Mouse (Mus musculus): ENCODE results near the gene Brf1. TPM values are rescaled to one million over a fixed set of nuclear protein-coding genes. Genes with fewer than 3 reads are reported as not detected.

The Brf1 gene
- total and polyA plus RNA-seq, 2 experiments from 2014 or later: 39.0 to 42.1 TPM

GRCm38 (mm10) chr12:113012443-113012842 lies 11.9 kb upstream of the Brf1 start:
- no peak overlapping the region for H3K4me2 ChIP-seq (ENCODE audit: low read depth, low read length, poor library complexity, severe bottlenecking)
- 91% methylated on average over 5 of the region's 5 CpGs for WGBS
- ATAC-seq (ENCODE audit: low FRiP score) (no peak), DNase-seq (ENCODE audit: low spot score) (no peak)
- H3K4me1 ChIP-seq (ENCODE audit: insufficient read depth, low read length): peaks cover 14% of the 10 kb centered on the region; the same call in 1 of the 2 replicates
- H3K9ac ChIP-seq (replicated peaks; ENCODE audit: low read length, poor library complexity, severe bottlenecking): no peak overlapping the region
- H3K9me3 ChIP-seq (ENCODE audit: low read length): no peaks in the 10 kb centered on the region
- no peaks in the 10 kb centered on the region for H3K36me3 ChIP-seq (ENCODE audit: insufficient read depth, low read length)
- peak overlapping the region; percentile 76; the same call in 1 of the 2 replicates for H3K27ac ChIP-seq (ENCODE audit: low read depth, low read length)
- H3K27me3 ChIP-seq (ENCODE audit: insufficient read depth, low read length): no peaks in the 10 kb centered on the region
- H3K4me3 ChIP-seq (ENCODE audit: low read depth, low read length): no peak overlapping the region
- no peak for TF ChIP-seq CTCF (IDR thresholded peaks at IDR 0.05)

- no peak for ATAC-seq (ENCODE audit: low FRiP score)
- WGBS: 86% methylated on average over 6 of the region's 6 CpGs
- Histone ChIP-seq H3K4me2 (ENCODE audit: low read depth, low read length, poor library complexity, severe bottlenecking) (no peak overlapping the region), H3K27ac (ENCODE audit: low read depth, low read length) (no peak overlapping the region), H3K4me1 (ENCODE audit: insufficient read depth, low read length) (peaks cover 12% of the 10 kb centered on the region; the same call in 1 of the 2 replicates), H3K27me3 (ENCODE audit: insufficient read depth, low read length) (no peaks in the 10 kb centered on the region), H3K9ac (replicated peaks; ENCODE audit: low read length, poor library complexity, severe bottlenecking) (no peak overlapping the region), H3K4me3 (ENCODE audit: low read depth, low read length) (no peak overlapping the region), H3K9me3 (ENCODE audit: low read length) (no peaks in the 10 kb centered on the region), H3K36me3 (ENCODE audit: insufficient read depth, low read length) (no peaks in the 10 kb centered on the region)
- no peak for DNase-seq (ENCODE audit: low spot score)
- no peak for TF ChIP-seq CTCF (IDR thresholded peaks at IDR 0.05)
Measured at GRCm38 (mm10) chr12:113011702-113012360, 11.3 kb upstream of the Brf1 start.

- Histone ChIP-seq H3K36me3 (ENCODE audit: insufficient read depth, low read length) (no peaks in the 10 kb centered on the region), H3K27me3 (ENCODE audit: insufficient read depth, low read length) (no peaks in the 10 kb centered on the region; the same call in 1 of the 2 replicates), H3K27ac (ENCODE audit: low read depth, low read length) (no peak overlapping the region), H3K4me1 (ENCODE audit: insufficient read depth, low read length) (no peaks in the 10 kb centered on the region), H3K9me3 (ENCODE audit: low read length) (no peaks in the 10 kb centered on the region), H3K4me2 (ENCODE audit: low read depth, low read length, poor library complexity, severe bottlenecking) (no peak overlapping the region), H3K4me3 (ENCODE audit: low read depth, low read length) (no peak overlapping the region), H3K9ac (replicated peaks; ENCODE audit: low read length, poor library complexity, severe bottlenecking) (no peak overlapping the region)
- peak; percentile 48 for DNase-seq (ENCODE audit: low spot score)
- WGBS: 26% methylated on average over 4 of the region's 4 CpGs
- TF ChIP-seq CTCF (IDR thresholded peaks at IDR 0.05): peak; percentile 68
- no peak for ATAC-seq (ENCODE audit: low FRiP score)
Measured at GRCm38 (mm10) chr12:113004993-113005392, 4.5 kb upstream of the Brf1 start.

- ATAC-seq (ENCODE audit: low FRiP score) (no peak), DNase-seq (ENCODE audit: low spot score) (no peak)
- no peak overlapping the region for H3K4me2 ChIP-seq (ENCODE audit: low read depth, low read length, poor library complexity, severe bottlenecking)
- no peak overlapping the region for H3K27ac ChIP-seq (ENCODE audit: low read depth, low read length)
- no peaks in the 10 kb centered on the region; the same call in 1 of the 2 replicates for H3K27me3 ChIP-seq (ENCODE audit: insufficient read depth, low read length)
- WGBS: 80% methylated on average over 8 of the region's 8 CpGs
- 0 out of 2 replicates have a peak, but pooled peaks cover 4% of the 10 kb centered on the region for H3K4me1 ChIP-seq (ENCODE audit: insufficient read depth, low read length)
- H3K36me3 ChIP-seq (ENCODE audit: insufficient read depth, low read length): no peaks in the 10 kb centered on the region
- no peak overlapping the region for H3K4me3 ChIP-seq (ENCODE audit: low read depth, low read length)
- no peak overlapping the region for H3K9ac ChIP-seq (replicated peaks; ENCODE audit: low read length, poor library complexity, severe bottlenecking)
- no peak for TF ChIP-seq CTCF (IDR thresholded peaks at IDR 0.05)
- H3K9me3 ChIP-seq (ENCODE audit: low read length): no peaks in the 10 kb centered on the region
Measured at GRCm38 (mm10) chr12:113004011-113004410, 3.5 kb upstream of the Brf1 start.

GRCm38 (mm10) chr12:113002667-113003066 lies 2.2 kb upstream of the Brf1 start:
- no peaks in the 10 kb centered on the region; the same call in 1 of the 2 replicates for H3K27me3 ChIP-seq (ENCODE audit: insufficient read depth, low read length)
- 44% methylated on average over 2 of the region's 2 CpGs for WGBS
- H3K9ac ChIP-seq (replicated peaks; ENCODE audit: low read length, poor library complexity, severe bottlenecking): no peak overlapping the region
- H3K4me2 ChIP-seq (ENCODE audit: low read depth, low read length, poor library complexity, severe bottlenecking): no peak overlapping the region
- 0 out of 2 replicates have a peak, but pooled peaks cover 9% of the 10 kb centered on the region for H3K4me1 ChIP-seq (ENCODE audit: insufficient read depth, low read length)
- ATAC-seq (ENCODE audit: low FRiP score) (no peak), DNase-seq (ENCODE audit: low spot score) (no peak)
- H3K27ac ChIP-seq (ENCODE audit: low read depth, low read length): no peak overlapping the region
- H3K36me3 ChIP-seq (ENCODE audit: insufficient read depth, low read length): no peaks in the 10 kb centered on the region
- peak; percentile 40 for TF ChIP-seq CTCF (IDR thresholded peaks at IDR 0.05)
- no peak overlapping the region for H3K4me3 ChIP-seq (ENCODE audit: low read depth, low read length)
- H3K9me3 ChIP-seq (ENCODE audit: low read length): no peaks in the 10 kb centered on the region

GRCm38 (mm10) chr12:113001133-113001474 lies 600 bp upstream of the Brf1 start:
- H3K9me3 ChIP-seq (ENCODE audit: low read length): no peaks in the 10 kb centered on the region
- H3K4me3 ChIP-seq (ENCODE audit: low read depth, low read length): peak overlapping the region; percentile 69
- H3K27ac ChIP-seq (ENCODE audit: low read depth, low read length): peak overlapping the region; percentile 88
- TF ChIP-seq CTCF (IDR thresholded peaks at IDR 0.05): no peak
- no peak for DNase-seq (ENCODE audit: low spot score)
- H3K27me3 ChIP-seq (ENCODE audit: insufficient read depth, low read length): no peaks in the 10 kb centered on the region; the same call in 1 of the 2 replicates
- WGBS: 3% methylated on average over 5 of the region's 5 CpGs
- no peak; the same call in 1 of the 2 replicates for ATAC-seq (ENCODE audit: low FRiP score)
- peak overlapping the region; percentile 79 for H3K9ac ChIP-seq (replicated peaks; ENCODE audit: low read length, poor library complexity, severe bottlenecking)
- 0 out of 2 replicates have a peak, but pooled peaks cover 9% of the 10 kb centered on the region for H3K4me1 ChIP-seq (ENCODE audit: insufficient read depth, low read length)
- peak overlapping the region; percentile 89 for H3K4me2 ChIP-seq (ENCODE audit: low read depth, low read length, poor library complexity, severe bottlenecking)
- no peaks in the 10 kb centered on the region for H3K36me3 ChIP-seq (ENCODE audit: insufficient read depth, low read length)

Measured in midbrain, postnatal 0 days (tissue).